Mouse (Mus musculus): ENCODE results near the gene Phc3.

- TF ChIP-seq CTCF (IDR thresholded peaks at IDR 0.05; ENCODE audit: borderline replicate concordance, insufficient read depth, low read depth, low read length) (no peak), POLR2A (IDR thresholded peaks at IDR 0.05; ENCODE audit: borderline replicate concordance, insufficient read depth, low read length) (no peak)
These were observed 34.8 kb downstream of the Phc3 start for GRCm38 (mm10) chr3:30934384-30934783.
